Mouse (Mus musculus) intestine, embryonic 14.5 days (tissue): ENCODE data around the gene Eml4. TPM values are rescaled to one million over a fixed set of nuclear protein-coding genes. Genes with fewer than 3 reads are reported as not detected.

Experiments
- ATAC-seq: fragments of 200-750 bp; cut with Nextera tagmentation; replicated peaks from 2 replicates; pipeline ENCODE4 v1.8.0; 2017; ENCODE audit warnings: low read depth, moderate number of reproducible peaks, moderate TSS enrichment, moderate library complexity; ENCODE audit not compliant: low FRiP score, low TSS enrichment
- DNase-seq: peaks from one replicate; pipeline ENCODE4 v3.0.0-alpha.2; 2018; ENCODE audit warnings: low spot score
- H3K27ac ChIP-seq: fragments of 300-500 bp; sonication (generic); 2 replicates; pipeline ENCODE4 v1.5.1; 2014; ENCODE audit warnings: low read depth, mild to moderate bottlenecking, control low read depth
- H3K27me3 ChIP-seq: fragments of 300-500 bp; sonication (generic); replicated peaks from 2 replicates; pipeline ENCODE4 v1.6.1; 2014; ENCODE audit warnings: low read length, control low read depth; ENCODE audit not compliant: control insufficient read depth, insufficient read depth
- H3K36me3 ChIP-seq: fragments of 300-500 bp; sonication (generic); 2 replicates; pipeline ENCODE4 v1.6.1; 2014; ENCODE audit warnings: low read length, control low read depth; ENCODE audit not compliant: control insufficient read depth, insufficient read depth
- H3K4me1 ChIP-seq: fragments of 300-500 bp; sonication (generic); replicated peaks from 2 replicates; pipeline ENCODE4 v1.6.1; 2014; ENCODE audit warnings: low read length, control low read depth, mixed read lengths; ENCODE audit not compliant: control insufficient read depth, insufficient read depth
- H3K4me2 ChIP-seq: fragments of 300-500 bp; sonication (generic); 2 replicates; pipeline ENCODE4 v1.6.1; 2014; ENCODE audit warnings: low read length
- H3K4me3 ChIP-seq: fragments of 300-500 bp; sonication (generic); 2 replicates; pipeline ENCODE4 v1.5.1; 2014; ENCODE audit warnings: low read depth, low read length, control low read depth, mixed read lengths
- H3K9ac ChIP-seq: fragments of 300-500 bp; sonication (generic); 2 replicates; pipeline ENCODE4 v1.6.1; 2014; ENCODE audit warnings: mild to moderate bottlenecking, low read length
- H3K9me3 ChIP-seq: fragments of 300-500 bp; sonication (generic); 2 replicates; pipeline ENCODE4 v1.6.1; 2016; ENCODE audit warnings: low read length, control low read depth; ENCODE audit not compliant: control insufficient read depth
- WGBS: fragments of 180-500 bp; shearing (Covaris S2); extraction: QIAGEN DNeasy Blood & Tissue Kit; methylation state at CpG from one replicate; pipeline ENCODE4 v1.1.7; 2014; 5-methylcytosine and 5-hydroxymethylcytosine counted together
- polyA plus RNA-seq: library from polyadenylated mRNA; unstranded; fragments of >200 nt; fragmentation: Nextera tagmentation; extraction: Ambion mirVana; gene quantifications from 2 replicates; pipeline ENCODE4 v1.2.1, GENCODE M21; 2014

Gene Eml4
- polyA plus RNA-seq, 1 experiment from 2014 or later = 52.9 TPM

- Histone ChIP-seq H3K9ac (no peak overlapping the region), H3K36me3 (no peaks in the 10 kb centered on the region), H3K9me3 (no peaks in the 10 kb centered on the region), H3K4me3 (peak overlapping the region; percentile 9; the same call in 1 of the 2 replicates), H3K4me2 (peak overlapping the region; percentile 43), H3K27ac (peak overlapping the region; percentile 57), H3K4me1 (peaks cover 27% of the 10 kb centered on the region), H3K27me3 (no peaks in the 10 kb centered on the region)
- DNase-seq (peak; percentile 75), ATAC-seq (peak; percentile 77; the same call in 1 of the 2 replicates)
- WGBS = 32% methylated on average over 13 of the region's 13 CpGs
Measured at GRCm38 (mm10) chr17:83526624-83527532, 176.1 kb downstream of the Eml4 start.

GRCm38 (mm10) chr17:83527651-83528381 lies 177.1 kb downstream of the Eml4 start:
- H3K9me3 ChIP-seq = no peaks in the 10 kb centered on the region
- H3K9ac ChIP-seq = 0 out of 2 replicates have a peak overlapping the region, but pooled peaks have one; percentile 14
- no peaks in the 10 kb centered on the region for H3K36me3 ChIP-seq
- peak overlapping the region; percentile 43 for H3K4me2 ChIP-seq
- H3K27me3 ChIP-seq = no peaks in the 10 kb centered on the region
- DNase-seq = peak; percentile 74
- H3K4me1 ChIP-seq = peaks cover 27% of the 10 kb centered on the region
- ATAC-seq = peak; percentile 61
- peak overlapping the region; percentile 9; the same call in 1 of the 2 replicates for H3K4me3 ChIP-seq
- WGBS = 26% methylated on average over 17 of the region's 17 CpGs
- peak overlapping the region; percentile 47 for H3K27ac ChIP-seq

Other genes with a start within 250 kb of the Eml4 start
- gene Pkdcc, start 135.6 kb upstream of the Eml4 start, polyA plus RNA-seq = 33.3 and 44.2 TPM in 2 replicates
- 192 and 198 TPM in 2 replicates for gene Cox7a2l, start 166.4 kb downstream of the Eml4 start, polyA plus RNA-seq